Mouse (Mus musculus) liver, embryonic 11.5 days (tissue): ENCODE results near the gene Olfr822. TPM values are rescaled to one million over a fixed set of nuclear protein-coding genes. Genes with fewer than 3 reads are reported as not detected.
"Not testable (repeated sequence)": the region's sequence is repeated elsewhere in the genome, so short reads cannot be mapped to it uniquely, and the experiment has no call there.

ENCODE experiments used
- ATAC-seq: fragments of 200-750 bp; cut with Nextera tagmentation; replicated peaks from 2 replicates; pipeline ENCODE4 v1.8.0; 2017; ENCODE audit warnings: moderate number of reproducible peaks, mild to moderate bottlenecking, moderate TSS enrichment, moderate library complexity; ENCODE audit not compliant: low FRiP score
- DNase-seq: peaks from one replicate; pipeline ENCODE4 v3.0.0-alpha.2; 2017; ENCODE audit warnings: low spot score
- H3K27ac ChIP-seq: fragments of 300-500 bp; sonication (generic); 2 replicates; pipeline ENCODE4 v1.5.1; 2014; ENCODE audit warnings: mild to moderate bottlenecking, low read depth, low read length, control low read depth
- H3K27me3 ChIP-seq: fragments of 300-500 bp; sonication (generic); replicated peaks from 2 replicates; pipeline ENCODE4 v1.6.1; 2014; ENCODE audit warnings: low read length, mixed read lengths; ENCODE audit not compliant: control insufficient read depth, insufficient read depth
- H3K36me3 ChIP-seq: fragments of 300-500 bp; sonication (generic); 2 replicates; pipeline ENCODE4 v1.6.1; 2014; ENCODE audit warnings: mild to moderate bottlenecking, low read length, moderate library complexity, mixed read lengths; ENCODE audit not compliant: control insufficient read depth, insufficient read depth
- H3K4me1 ChIP-seq: fragments of 300-500 bp; sonication (generic); replicated peaks from 2 replicates; pipeline ENCODE4 v1.6.1; 2014; ENCODE audit warnings: low read length, mixed read lengths; ENCODE audit not compliant: control insufficient read depth, insufficient read depth
- H3K4me2 ChIP-seq: fragments of 300-500 bp; sonication (generic); 2 replicates; pipeline ENCODE4 v1.6.1; 2014; ENCODE audit warnings: mild to moderate bottlenecking, control low read depth, moderate library complexity
- H3K4me3 ChIP-seq: fragments of 300-500 bp; sonication (generic); 2 replicates; pipeline ENCODE4 v1.5.1; 2014; ENCODE audit warnings: low read depth, low read length, control low read depth
- H3K9ac ChIP-seq: fragments of 300-500 bp; sonication (generic); 2 replicates; pipeline ENCODE4 v1.6.1; 2014; ENCODE audit warnings: low read depth, low read length, control low read depth
- H3K9me3 ChIP-seq: fragments of 300-500 bp; sonication (generic); 2 replicates; pipeline ENCODE4 v1.6.1; 2016; ENCODE audit warnings: low read length, inconsistent platforms, mixed read lengths; ENCODE audit not compliant: control insufficient read depth
- WGBS: fragments of 180-500 bp; shearing (Covaris S2); extraction: QIAGEN DNeasy Blood & Tissue Kit; methylation state at CpG from one replicate; pipeline ENCODE4 v1.1.7; 2014; 5-methylcytosine and 5-hydroxymethylcytosine counted together
- polyA plus RNA-seq: library from polyadenylated mRNA; unstranded; fragments of >200 nt; fragmentation: Nextera tagmentation; extraction: Ambion mirVana; gene quantifications from 2 replicates; pipeline ENCODE4 v1.2.1, GENCODE M21; 2014

Gene Olfr822
- polyA plus RNA-seq: not detected in 2 replicates

- H3K27me3 ChIP-seq: no peaks in the 10 kb centered on the region
- ATAC-seq: no peak
- H3K9ac ChIP-seq: no peak within 1 kb of the TSS
- H3K4me2 ChIP-seq: no peak within 1 kb of the TSS
- no peak for DNase-seq
- no peaks in the 10 kb centered on the region for H3K36me3 ChIP-seq
- H3K27ac ChIP-seq: no peak within 1 kb of the TSS
- no peaks in the 10 kb centered on the region for H3K9me3 ChIP-seq
- no peak within 1 kb of the TSS for H3K4me3 ChIP-seq
- H3K4me1 ChIP-seq: no peaks in the 10 kb centered on the region
Measured at GRCm38 (mm10) chr10:130070910-130071309, at the start of gene Olfr822. Olfr822 (plus strand) TSS chr10:130071210.

DNA sequence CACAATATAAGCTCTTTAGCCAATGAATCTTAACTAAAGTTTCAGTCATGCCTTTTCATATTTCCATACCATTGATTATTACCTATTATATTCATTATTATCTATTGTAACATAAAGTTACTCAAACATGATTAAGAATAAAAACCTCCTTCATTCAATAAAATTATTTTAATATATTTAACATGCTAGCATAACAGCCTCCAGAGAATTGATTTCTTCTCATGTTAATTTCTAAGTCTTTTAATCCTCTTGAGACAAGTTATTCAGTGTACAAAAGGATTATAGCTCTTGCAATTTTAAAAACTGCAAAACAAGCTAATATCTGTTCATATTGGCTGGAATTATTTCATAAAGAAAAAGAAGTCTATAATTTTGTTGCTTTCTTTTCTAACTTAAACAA is 41.0 kb upstream of the Olfr822 start, which contains the start of gene Olfr821:
Gene Olfr821 (plus strand): TSS at position 301 of the 400 bp plus-strand sequence.
- Histone ChIP-seq H3K4me1 (no peaks in the 10 kb centered on the region), H3K9ac (no peak within 1 kb of the TSS), H3K36me3 (no peaks in the 10 kb centered on the region), H3K27me3 (no peaks in the 10 kb centered on the region), H3K9me3 (no peaks in the 10 kb centered on the region), H3K27ac (no peak within 1 kb of the TSS), H3K4me3 (no peak within 1 kb of the TSS), H3K4me2 (no peak within 1 kb of the TSS)
- no peak for ATAC-seq
- DNase-seq: no peak

DNA sequence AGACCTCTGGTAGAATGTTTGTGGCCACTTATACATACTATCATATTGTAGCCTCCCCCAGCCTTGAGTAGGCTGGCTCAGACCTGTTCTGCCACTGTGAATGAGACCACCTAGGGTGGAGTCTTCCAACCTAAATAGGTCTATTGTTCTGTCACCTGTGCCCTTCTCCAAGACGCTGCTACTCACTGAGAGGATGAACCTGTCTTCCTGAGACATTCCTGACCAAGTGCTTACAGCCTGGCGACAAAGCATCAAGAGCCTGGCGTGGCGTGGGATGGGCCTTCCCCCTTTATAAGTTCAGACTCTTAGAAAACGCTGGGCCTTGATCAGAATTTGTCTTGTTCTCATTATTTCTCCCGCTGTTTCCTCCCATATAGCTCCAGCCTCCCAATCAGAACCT is 33.9 kb upstream of the Olfr822 start:
- Histone ChIP-seq H3K9me3 (no peaks in the 10 kb centered on the region), H3K36me3 (no peaks in the 10 kb centered on the region), H3K4me2 (no peak overlapping the region), H3K4me3 (no peak overlapping the region), H3K4me1 (no peaks in the 10 kb centered on the region), H3K27me3 (no peaks in the 10 kb centered on the region), H3K9ac (no peak overlapping the region), H3K27ac (no peak overlapping the region)
- 72% methylated on average over 6 of the region's 6 CpGs for WGBS
- ATAC-seq (no peak), DNase-seq (no peak)

GRCm38 (mm10) chr10:130092838-130093440 is 21.9 kb downstream of the Olfr822 start:
- ATAC-seq (0 out of 2 replicates have a peak, but pooled peaks have one; percentile 60), DNase-seq (no peak)
- no peak overlapping the region for H3K27ac ChIP-seq
- no peaks in the 10 kb centered on the region for H3K36me3 ChIP-seq
- no peak overlapping the region for H3K4me2 ChIP-seq
- no peak overlapping the region for H3K4me3 ChIP-seq
- no peaks in the 10 kb centered on the region for H3K4me1 ChIP-seq
- no peak overlapping the region for H3K9ac ChIP-seq
- no peaks in the 10 kb centered on the region for H3K27me3 ChIP-seq
- 12% methylated on average over 5 of the region's 5 CpGs for WGBS
- H3K9me3 ChIP-seq: no peaks in the 10 kb centered on the region

DNA sequence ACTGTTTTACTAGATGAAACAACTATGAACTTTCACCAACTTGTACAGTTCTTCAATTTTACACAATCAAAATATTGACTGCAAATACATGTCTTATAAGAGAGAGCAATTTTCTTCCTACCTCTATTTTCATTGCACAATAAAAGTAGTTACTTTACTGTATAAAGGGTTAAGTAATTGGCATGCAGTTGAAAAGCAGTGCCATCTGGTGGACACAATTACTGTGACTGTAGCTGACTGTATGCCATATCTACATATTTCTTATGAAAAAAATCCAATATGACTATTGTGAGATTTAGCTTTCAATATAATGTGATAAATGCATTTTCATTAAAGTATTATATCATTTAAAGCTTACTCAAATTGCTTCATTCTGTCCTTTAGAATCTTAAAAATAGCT is 25.1 kb downstream of the Olfr822 start:
- ATAC-seq (no peak), DNase-seq (no peak)

DNA sequence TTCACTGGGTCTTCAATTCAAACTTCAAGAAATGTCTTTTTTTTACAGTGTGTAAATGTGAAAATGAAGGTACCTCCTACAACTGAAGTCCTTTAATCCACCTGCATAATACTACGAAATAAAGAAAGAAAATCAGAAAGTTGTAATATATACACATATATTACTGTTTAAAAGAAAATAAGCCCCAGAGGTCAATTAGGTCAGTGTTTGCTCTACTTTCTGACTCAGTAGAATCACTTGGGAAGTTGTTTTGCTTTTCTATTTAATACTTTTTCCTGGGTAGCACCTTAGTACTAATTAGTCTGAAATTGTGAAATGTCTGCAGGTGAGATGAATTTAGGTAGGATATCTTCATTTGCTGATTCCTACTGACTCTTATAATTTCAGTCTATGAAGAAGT is 44.3 kb downstream of the Olfr822 start, which contains the start of gene Olfr823:
Gene Olfr823 (minus strand): TSS at position 101 of the 400 bp plus-strand sequence.
- H3K9me3 ChIP-seq, H3K4me3 ChIP-seq, DNase-seq: not testable (repeated sequence)

More for the DNA sequence above, 25.1 kb downstream of the Olfr822 start:
- H3K9ac ChIP-seq: no peak overlapping the region
- H3K4me1 ChIP-seq: no peaks in the 10 kb centered on the region
- H3K36me3 ChIP-seq: no peaks in the 10 kb centered on the region
- H3K9me3 ChIP-seq: no peaks in the 10 kb centered on the region
- H3K4me2 ChIP-seq: no peak overlapping the region
- H3K27ac ChIP-seq: no peak overlapping the region
- H3K4me3 ChIP-seq: no peak overlapping the region
- H3K27me3 ChIP-seq: no peaks in the 10 kb centered on the region

DNA sequence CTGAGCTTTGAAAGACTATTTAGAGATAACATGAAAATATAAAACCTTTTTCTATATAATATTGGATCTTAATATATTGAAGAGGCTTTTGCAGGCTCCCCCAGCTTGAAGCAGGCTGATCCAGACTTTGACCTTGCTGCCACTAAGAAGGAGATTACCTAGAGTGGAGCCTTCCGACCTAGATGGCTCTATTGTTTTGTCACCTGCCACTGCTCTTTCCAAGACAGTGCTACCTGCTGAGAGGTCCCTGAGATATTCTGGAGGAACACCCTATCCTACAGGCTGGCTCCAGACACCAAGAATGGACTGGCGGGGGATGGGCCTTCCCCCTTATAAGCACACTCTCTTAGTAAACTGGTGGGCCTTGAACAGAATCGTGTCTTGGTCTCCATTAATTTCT is 45.0 kb downstream of the Olfr822 start:
- WGBS: 61% methylated on average over 3 of the region's 3 CpGs
- not testable (repeated sequence) for H3K4me1 ChIP-seq, H3K27ac ChIP-seq, ATAC-seq, H3K9ac ChIP-seq, H3K36me3 ChIP-seq, H3K27me3 ChIP-seq, DNase-seq, H3K4me2 ChIP-seq, H3K4me3 ChIP-seq, H3K9me3 ChIP-seq

More for the DNA sequence above, 44.3 kb downstream of the Olfr822 start, which contains the start of gene Olfr823:
- not testable (repeated sequence) for ATAC-seq, H3K27ac ChIP-seq, H3K4me1 ChIP-seq, H3K27me3 ChIP-seq, H3K9ac ChIP-seq, H3K36me3 ChIP-seq, H3K4me2 ChIP-seq
- WGBS: 78% methylated on average over 1 of the region's 1 CpGs

Other genes starting within 250 kb of the Olfr822 start
- gene Olfr812, start 225.1 kb upstream of the Olfr822 start, polyA plus RNA-seq: not detected in 2 replicates
- gene Olfr813, start 215.8 kb upstream of the Olfr822 start, polyA plus RNA-seq: not detected in 2 replicates
- not detected in 2 replicates for gene Olfr814, start 191.4 kb upstream of the Olfr822 start, polyA plus RNA-seq
- not detected in 2 replicates for gene Olfr815, start 165.3 kb upstream of the Olfr822 start, polyA plus RNA-seq
- gene Olfr816, start 155.6 kb upstream of the Olfr822 start, polyA plus RNA-seq: not detected in 2 replicates
- gene Olfr818, start 122.1 kb upstream of the Olfr822 start, polyA plus RNA-seq: not detected in 2 replicates
- not detected in 2 replicates for gene Olfr819, start 103.9 kb upstream of the Olfr822 start, polyA plus RNA-seq
- gene Olfr247, start 95.1 kb upstream of the Olfr822 start, polyA plus RNA-seq: not detected in 2 replicates
- not detected in 2 replicates for gene Gm10310, start 86.1 kb upstream of the Olfr822 start, polyA plus RNA-seq
- gene Olfr820, start 58.6 kb upstream of the Olfr822 start, polyA plus RNA-seq: not detected in 2 replicates
- gene Olfr821, start 40.9 kb upstream of the Olfr822 start, polyA plus RNA-seq: not detected in 2 replicates
- not detected in 2 replicates for gene Olfr823, start 44.2 kb downstream of the Olfr822 start, polyA plus RNA-seq
- gene Olfr824, start 58.8 kb downstream of the Olfr822 start, polyA plus RNA-seq: not detected in 2 replicates
- gene Olfr825, start 95.6 kb downstream of the Olfr822 start, polyA plus RNA-seq: not detected in 2 replicates
- gene Olfr826, start 113.0 kb downstream of the Olfr822 start, polyA plus RNA-seq: not detected in 2 replicates
- gene Olfr827, start 143.2 kb downstream of the Olfr822 start, polyA plus RNA-seq: not detected in 2 replicates
- gene Neurod4, start 209.0 kb downstream of the Olfr822 start, polyA plus RNA-seq: not detected in 2 replicates